Mouse (Mus musculus) neural tube, embryonic 13.5 days (tissue): Measurements from ENCODE around the gene Cd200r3. TPM values are rescaled to one million over a fixed set of nuclear protein-coding genes. Genes with fewer than 3 reads are reported as not detected.

Experiments
- ATAC-seq: fragments of 200-750 bp; cut with Nextera tagmentation; 2 replicates; pipeline ENCODE4 v1.8.0; 2017; ENCODE audit warnings: low read depth, mild to moderate bottlenecking, moderate TSS enrichment, moderate library complexity
- H3K27ac ChIP-seq: fragments of 300-500 bp; sonication (generic); replicated peaks from 2 replicates; pipeline ENCODE4 v1.5.1; 2015; ENCODE audit warnings: moderate library complexity, mild to moderate bottlenecking, inconsistent platforms
- H3K27me3 ChIP-seq: fragments of 300-500 bp; sonication (generic); 2 replicates; pipeline ENCODE4 v1.6.1; 2015; ENCODE audit warnings: mild to moderate bottlenecking, inconsistent platforms
- H3K36me3 ChIP-seq: fragments of 300-500 bp; sonication (generic); 2 replicates; pipeline ENCODE4 v1.6.1; 2015; ENCODE audit warnings: mild to moderate bottlenecking, inconsistent platforms
- H3K4me1 ChIP-seq: fragments of 300-500 bp; sonication (generic); replicated peaks from 2 replicates; pipeline ENCODE4 v1.6.1; 2015; ENCODE audit warnings: inconsistent platforms
- H3K4me2 ChIP-seq: fragments of 300-500 bp; sonication (generic); 2 replicates; pipeline ENCODE4 v1.6.1; 2015; ENCODE audit warnings: inconsistent platforms, mild to moderate bottlenecking, moderate library complexity
- H3K4me3 ChIP-seq: fragments of 300-500 bp; sonication (generic); 2 replicates; pipeline ENCODE4 v1.5.1; 2015; ENCODE audit warnings: mild to moderate bottlenecking, inconsistent platforms
- H3K9ac ChIP-seq: fragments of 300-500 bp; sonication (generic); 2 replicates; pipeline ENCODE4 v1.6.1; 2015; ENCODE audit warnings: moderate library complexity, mild to moderate bottlenecking, inconsistent platforms
- H3K9me3 ChIP-seq: fragments of 300-500 bp; sonication (generic); 2 replicates; pipeline ENCODE4 v1.6.1; 2016; ENCODE audit warnings: inconsistent platforms
- WGBS: fragments of 180-500 bp; shearing (Covaris S2); methylation state at CpG from one replicate; pipeline ENCODE4 v1.1.7; 2015; 5-methylcytosine and 5-hydroxymethylcytosine counted together
- polyA plus RNA-seq: library from polyadenylated mRNA; unstranded; fragments of >200 nt; fragmentation: Nextera tagmentation; extraction: Ambion mirVana; gene quantifications from 2 replicates; pipeline ENCODE4 v1.2.1, GENCODE M21; 2015

Cd200r3 gene
- polyA plus RNA-seq, 1 experiment from 2014 or later: not detected

DNA sequence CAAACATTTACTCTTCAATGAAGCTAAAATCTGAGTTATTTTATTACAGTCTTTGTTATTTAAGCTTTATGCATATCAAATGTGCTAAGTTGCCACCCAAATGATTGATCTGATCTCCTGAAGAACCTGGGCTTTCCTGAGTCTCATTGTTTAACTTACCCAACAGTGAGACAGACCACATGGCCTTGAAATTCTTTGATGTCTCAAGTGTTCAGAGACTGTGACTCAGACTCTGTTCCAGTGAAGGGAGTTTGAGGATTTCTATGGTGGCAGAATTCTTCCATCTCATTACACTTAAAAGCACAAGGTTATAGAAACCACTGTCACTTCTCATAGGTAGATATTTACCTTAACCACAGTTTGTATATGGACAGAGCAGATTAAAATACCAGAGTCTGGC is 32.6 kb downstream of the Cd200r3 start:
- Histone ChIP-seq H3K27me3 (no peaks in the 10 kb centered on the region), H3K4me2 (no peak overlapping the region), H3K9ac (no peak overlapping the region), H3K27ac (no peak overlapping the region), H3K9me3 (no peaks in the 10 kb centered on the region), H3K36me3 (no peaks in the 10 kb centered on the region), H3K4me1 (0 out of 2 replicates have a peak, but pooled peaks cover 3% of the 10 kb centered on the region), H3K4me3 (no peak overlapping the region)
- ATAC-seq: no peak

DNA sequence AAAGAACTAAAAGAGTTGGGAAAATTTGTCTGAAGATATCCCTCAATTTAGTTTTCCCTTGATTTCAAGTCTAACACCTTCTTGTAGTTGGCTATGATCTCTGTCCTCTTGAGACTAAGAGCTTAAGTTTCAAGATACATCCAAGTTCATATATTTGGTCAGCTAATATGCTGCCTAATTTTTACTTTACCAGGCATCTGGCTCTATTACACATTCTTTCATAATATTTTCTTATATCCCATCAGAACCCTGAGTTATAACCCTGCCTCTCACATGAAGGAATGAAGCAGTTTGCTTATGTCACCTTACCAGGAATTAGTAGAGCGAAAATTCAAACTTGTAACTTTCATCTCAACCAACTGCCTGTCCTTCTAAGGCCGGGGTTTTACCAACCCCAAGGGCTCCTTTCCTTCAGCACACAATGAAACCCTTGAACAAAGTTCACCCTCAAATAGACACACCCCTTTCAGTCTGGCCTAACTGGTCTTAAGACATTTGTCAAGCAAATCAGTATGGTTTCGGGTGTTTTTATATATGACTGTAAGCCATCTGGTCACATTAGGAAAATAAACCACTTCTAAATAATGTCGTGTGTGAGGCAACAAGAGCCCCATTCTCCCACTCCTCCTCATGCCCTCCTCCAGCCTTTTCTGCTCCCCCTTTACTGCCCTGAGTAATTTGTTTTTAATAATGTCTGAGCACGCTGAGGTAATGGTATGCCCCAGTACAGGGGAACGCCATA is 33.6 kb downstream of the Cd200r3 start:
- no peaks in the 10 kb centered on the region for H3K36me3 ChIP-seq
- 0 out of 2 replicates have a peak, but pooled peaks cover 3% of the 10 kb centered on the region for H3K4me1 ChIP-seq
- no peaks in the 10 kb centered on the region for H3K9me3 ChIP-seq
- H3K9ac ChIP-seq: no peak overlapping the region
- no peak overlapping the region for H3K4me3 ChIP-seq
- ATAC-seq: no peak
- no peak overlapping the region for H3K27ac ChIP-seq
- no peak overlapping the region for H3K4me2 ChIP-seq
- 31% methylated on average over 6 of the region's 6 CpGs for whole genome bisulfite sequencing
- no peaks in the 10 kb centered on the region for H3K27me3 ChIP-seq

DNA sequence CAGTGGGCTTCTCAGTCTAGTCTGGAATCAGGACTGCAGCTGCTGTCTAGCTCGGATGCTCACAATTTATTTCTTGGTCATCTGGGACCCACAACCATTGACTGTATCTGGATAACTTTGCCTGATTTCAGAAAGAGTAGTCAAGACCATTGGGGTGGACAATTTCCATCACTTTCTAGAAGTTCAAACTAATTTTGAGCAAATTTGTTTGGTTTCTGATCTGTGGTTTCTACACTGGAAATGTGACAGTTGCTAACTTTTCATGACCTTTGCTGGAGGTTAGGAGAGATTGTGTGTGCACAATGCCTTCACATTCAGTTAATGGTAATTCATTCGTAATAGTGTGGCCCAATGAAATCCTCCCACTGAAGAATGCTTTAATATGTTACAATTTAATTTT is 34.7 kb downstream of the Cd200r3 start:
- no peak overlapping the region for H3K4me2 ChIP-seq
- no peak overlapping the region for H3K4me3 ChIP-seq
- 62% methylated on average over 2 of the region's 2 CpGs for WGBS
- H3K4me1 ChIP-seq: 0 out of 2 replicates have a peak, but pooled peaks cover 3% of the 10 kb centered on the region
- no peaks in the 10 kb centered on the region for H3K36me3 ChIP-seq
- no peaks in the 10 kb centered on the region for H3K27me3 ChIP-seq
- H3K9me3 ChIP-seq: no peaks in the 10 kb centered on the region
- no peak overlapping the region for H3K27ac ChIP-seq
- H3K9ac ChIP-seq: no peak overlapping the region
- ATAC-seq: no peak

DNA sequence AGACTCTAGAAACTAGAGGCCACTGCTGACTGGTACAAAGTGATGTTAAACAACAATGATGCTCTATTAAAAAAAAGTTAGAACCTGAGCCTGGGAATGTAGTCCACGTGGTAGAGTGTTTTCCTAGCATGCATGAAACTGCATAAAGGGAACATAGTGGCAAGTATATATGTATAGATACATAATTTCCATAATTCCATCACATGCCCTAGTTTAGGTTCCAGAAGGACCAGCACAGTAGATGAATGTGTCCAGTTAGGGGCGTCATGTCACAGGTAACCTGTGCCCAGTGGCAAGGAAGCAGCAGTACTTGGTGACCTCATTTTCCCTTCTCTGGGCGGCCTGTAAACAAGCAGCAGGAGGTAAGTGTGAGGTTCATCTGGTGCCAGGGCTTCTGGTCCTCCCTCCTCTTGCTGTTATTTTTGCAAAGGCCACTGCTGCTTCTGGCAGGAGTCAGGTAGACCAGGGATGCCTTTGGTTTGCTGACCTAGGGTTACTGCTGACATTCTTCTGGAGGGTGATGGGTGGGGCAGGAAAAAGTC is 35.9 kb downstream of the Cd200r3 start:
- 0 out of 2 replicates have a peak, but pooled peaks cover 3% of the 10 kb centered on the region for H3K4me1 ChIP-seq
- 78% methylated on average over 3 of the region's 3 CpGs for WGBS
- no peak overlapping the region for H3K4me2 ChIP-seq
- ATAC-seq: no peak
- H3K27me3 ChIP-seq: no peaks in the 10 kb centered on the region
- H3K27ac ChIP-seq: no peak overlapping the region
- no peak overlapping the region for H3K4me3 ChIP-seq
- H3K9ac ChIP-seq: no peak overlapping the region
- H3K9me3 ChIP-seq: no peaks in the 10 kb centered on the region
- H3K36me3 ChIP-seq: no peaks in the 10 kb centered on the region

DNA sequence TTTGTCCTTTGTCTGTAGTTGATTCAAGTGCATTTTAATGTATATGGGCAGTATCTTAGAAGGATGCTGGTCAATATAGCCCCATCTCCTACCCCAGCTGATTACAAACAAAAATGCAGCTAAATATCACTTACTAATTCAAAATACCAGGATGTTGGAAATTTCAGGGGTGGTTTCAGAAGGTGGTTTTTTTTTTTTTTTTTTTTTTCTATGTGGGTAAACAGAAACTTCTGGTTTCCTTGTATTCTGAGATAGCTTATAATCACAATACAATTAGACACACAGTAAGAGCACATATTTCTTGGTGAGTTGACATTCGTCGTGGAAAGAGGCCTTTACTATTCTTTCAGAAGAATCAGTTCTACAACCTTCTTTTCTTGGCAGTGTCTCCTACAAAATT is 39.5 kb downstream of the Cd200r3 start:
- Histone ChIP-seq H3K4me2 (no peak overlapping the region), H3K4me3 (no peak overlapping the region), H3K36me3 (no peaks in the 10 kb centered on the region), H3K9me3 (no peaks in the 10 kb centered on the region), H3K4me1 (no peaks in the 10 kb centered on the region), H3K27ac (no peak overlapping the region), H3K9ac (no peak overlapping the region), H3K27me3 (no peaks in the 10 kb centered on the region)
- WGBS: 82% methylated on average over 2 of the region's 2 CpGs
- ATAC-seq: no peak

DNA sequence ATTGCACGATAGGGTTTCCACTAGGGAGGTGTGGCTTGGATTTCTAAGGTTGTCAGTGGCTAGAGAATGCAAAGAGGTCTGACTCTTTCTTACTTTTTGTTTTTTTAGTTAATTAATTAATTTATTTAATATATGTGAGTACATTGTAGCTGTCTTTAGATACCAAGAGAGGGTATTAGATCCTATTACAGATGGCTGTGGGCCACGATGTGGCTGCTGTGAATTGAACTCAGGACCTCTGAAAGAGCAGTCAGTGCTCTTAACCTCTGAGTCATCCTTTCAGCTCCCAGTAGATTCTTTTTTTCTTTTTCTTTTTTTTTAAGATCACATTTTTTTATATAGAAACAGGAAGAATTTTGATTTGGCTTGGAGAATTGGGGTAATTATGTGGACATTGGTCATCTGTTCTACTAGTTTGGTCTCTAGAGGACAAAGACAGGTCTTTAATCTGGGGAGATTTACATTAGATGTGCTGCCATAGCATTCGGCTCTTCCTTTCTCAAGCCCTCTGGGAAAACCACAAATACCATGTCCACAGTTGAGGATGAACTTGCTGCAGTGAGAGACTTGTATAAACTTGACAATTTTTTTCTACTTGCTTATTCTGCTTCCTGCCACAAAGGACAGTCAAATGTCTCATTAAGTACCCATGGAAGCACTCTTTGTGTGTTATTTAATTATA is 40.0 kb downstream of the Cd200r3 start:
- 75% methylated on average over 3 of the region's 3 CpGs for WGBS
- no peaks in the 10 kb centered on the region for H3K27me3 ChIP-seq
- ATAC-seq: no peak
- no peaks in the 10 kb centered on the region for H3K9me3 ChIP-seq
- H3K9ac ChIP-seq: no peak overlapping the region
- no peak overlapping the region for H3K4me2 ChIP-seq
- no peak overlapping the region for H3K4me3 ChIP-seq
- no peaks in the 10 kb centered on the region for H3K4me1 ChIP-seq
- H3K36me3 ChIP-seq: no peaks in the 10 kb centered on the region
- no peak overlapping the region for H3K27ac ChIP-seq

DNA sequence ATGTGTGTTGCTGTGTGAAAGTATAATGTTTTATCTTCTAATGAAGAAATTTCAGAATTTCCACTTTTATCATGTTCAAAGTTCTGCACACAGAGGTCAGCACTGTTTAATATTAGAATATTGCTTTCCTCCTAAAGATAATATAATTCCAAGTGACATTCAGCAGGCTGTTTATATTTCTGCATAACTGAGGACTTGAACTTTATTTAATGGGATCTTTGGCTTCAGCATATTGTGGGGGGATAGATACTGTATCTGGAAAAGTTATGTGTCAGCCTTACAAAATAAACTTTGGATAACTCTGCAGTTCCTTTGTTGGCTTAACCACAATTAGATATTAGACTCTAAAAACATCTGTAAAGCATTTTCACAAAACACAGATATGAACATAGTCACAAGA is 40.6 kb downstream of the Cd200r3 start:
- no peak for ATAC-seq
- H3K27me3 ChIP-seq: no peaks in the 10 kb centered on the region
- H3K9me3 ChIP-seq: no peaks in the 10 kb centered on the region
- no peak overlapping the region for H3K9ac ChIP-seq
- H3K4me3 ChIP-seq: no peak overlapping the region
- no peaks in the 10 kb centered on the region for H3K36me3 ChIP-seq
- no peak overlapping the region for H3K4me2 ChIP-seq
- no peaks in the 10 kb centered on the region for H3K4me1 ChIP-seq
- H3K27ac ChIP-seq: no peak overlapping the region

DNA sequence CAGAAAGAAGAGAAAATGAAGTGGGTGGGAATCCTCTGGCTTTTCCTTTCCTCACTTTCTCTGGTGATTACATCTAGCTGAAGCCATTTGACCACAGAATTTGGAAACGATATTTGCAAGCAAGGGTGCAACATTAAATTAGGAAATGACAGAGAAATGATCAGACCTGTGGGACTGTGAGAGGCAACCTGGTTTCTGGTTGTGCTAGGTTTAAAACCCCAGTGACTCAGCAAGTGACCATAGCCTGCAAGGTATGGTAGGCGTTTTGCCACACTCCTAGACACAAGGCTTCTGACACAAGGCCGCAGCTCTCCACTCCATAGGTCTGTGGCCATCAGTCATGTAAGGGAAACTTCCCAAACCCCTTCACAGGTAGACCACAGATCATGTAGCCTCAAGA is 41.4 kb downstream of the Cd200r3 start:
- no peaks in the 10 kb centered on the region for H3K4me1 ChIP-seq

DNA sequence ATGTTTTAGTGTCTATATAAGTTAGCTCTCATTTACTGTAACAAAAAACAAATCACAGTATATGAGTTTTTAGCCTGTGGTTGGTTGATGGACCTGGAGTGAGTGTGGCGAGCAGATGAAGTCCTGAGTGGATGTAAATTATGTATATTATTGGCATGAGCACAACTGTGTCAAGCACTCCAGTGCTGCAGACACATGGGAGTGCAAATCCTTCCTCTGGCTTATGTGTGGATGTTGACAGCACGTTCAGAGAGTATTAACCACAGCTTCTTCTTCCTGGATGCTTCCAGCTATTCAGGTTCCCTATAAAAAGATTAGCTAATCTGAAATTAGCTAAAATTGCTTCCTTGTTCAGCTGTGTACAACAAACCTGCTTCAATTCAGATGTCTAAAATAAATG is 42.6 kb downstream of the Cd200r3 start:
- 67% methylated on average over 2 of the region's 2 CpGs for WGBS
- Histone ChIP-seq H3K27me3 (no peaks in the 10 kb centered on the region), H3K9ac (no peak overlapping the region), H3K27ac (no peak overlapping the region), H3K9me3 (no peaks in the 10 kb centered on the region), H3K4me3 (no peak overlapping the region), H3K4me1 (no peaks in the 10 kb centered on the region), H3K4me2 (no peak overlapping the region), H3K36me3 (no peaks in the 10 kb centered on the region)
- no peak for ATAC-seq

More for the DNA sequence above, 41.4 kb downstream of the Cd200r3 start:
- H3K9ac ChIP-seq: no peak overlapping the region
- no peak for ATAC-seq
- H3K36me3 ChIP-seq: no peaks in the 10 kb centered on the region
- no peaks in the 10 kb centered on the region for H3K9me3 ChIP-seq
- 88% methylated on average over 3 of the region's 3 CpGs for WGBS
- H3K27ac ChIP-seq: no peak overlapping the region
- no peak overlapping the region for H3K4me2 ChIP-seq
- H3K27me3 ChIP-seq: no peaks in the 10 kb centered on the region
- no peak overlapping the region for H3K4me3 ChIP-seq

DNA sequence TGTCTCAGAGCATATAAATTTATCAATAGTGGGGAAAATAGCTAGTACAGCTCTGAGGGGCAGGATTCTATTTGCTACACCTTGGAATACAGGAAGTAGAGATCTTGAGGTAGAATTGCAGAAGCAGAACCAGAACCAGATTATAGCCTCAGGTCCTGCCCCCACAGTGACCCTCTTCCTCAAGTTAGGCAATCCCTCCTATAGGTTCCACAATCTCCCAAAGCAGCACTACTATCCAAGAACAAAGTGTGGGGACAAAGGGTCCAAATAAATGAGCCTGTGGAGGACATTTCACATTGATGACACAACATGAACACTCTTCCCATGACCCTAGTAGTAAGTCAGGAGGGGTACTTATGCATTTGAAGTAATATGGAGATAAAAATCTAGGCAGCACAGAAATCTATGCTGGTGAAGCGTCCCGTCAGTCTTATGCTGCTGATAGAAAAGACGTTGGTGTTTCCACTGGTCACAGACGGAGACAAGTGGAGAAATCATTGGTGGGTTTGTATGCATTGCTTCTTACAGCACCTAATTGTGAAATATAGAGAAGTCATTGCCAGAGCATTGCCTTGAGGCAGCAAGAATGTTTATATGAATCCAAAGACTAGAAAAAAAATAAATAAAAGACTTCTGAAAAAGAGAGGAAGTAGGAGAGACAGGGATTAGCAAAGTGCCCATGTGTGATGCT is 45.3 kb downstream of the Cd200r3 start:
- Histone ChIP-seq H3K27ac (no peak overlapping the region), H3K9me3 (no peaks in the 10 kb centered on the region), H3K4me1 (no peaks in the 10 kb centered on the region), H3K4me3 (no peak overlapping the region), H3K36me3 (no peaks in the 10 kb centered on the region), H3K4me2 (no peak overlapping the region), H3K9ac (no peak overlapping the region), H3K27me3 (no peaks in the 10 kb centered on the region)
- 94% methylated on average over 4 of the region's 4 CpGs for WGBS
- no peak for ATAC-seq

DNA sequence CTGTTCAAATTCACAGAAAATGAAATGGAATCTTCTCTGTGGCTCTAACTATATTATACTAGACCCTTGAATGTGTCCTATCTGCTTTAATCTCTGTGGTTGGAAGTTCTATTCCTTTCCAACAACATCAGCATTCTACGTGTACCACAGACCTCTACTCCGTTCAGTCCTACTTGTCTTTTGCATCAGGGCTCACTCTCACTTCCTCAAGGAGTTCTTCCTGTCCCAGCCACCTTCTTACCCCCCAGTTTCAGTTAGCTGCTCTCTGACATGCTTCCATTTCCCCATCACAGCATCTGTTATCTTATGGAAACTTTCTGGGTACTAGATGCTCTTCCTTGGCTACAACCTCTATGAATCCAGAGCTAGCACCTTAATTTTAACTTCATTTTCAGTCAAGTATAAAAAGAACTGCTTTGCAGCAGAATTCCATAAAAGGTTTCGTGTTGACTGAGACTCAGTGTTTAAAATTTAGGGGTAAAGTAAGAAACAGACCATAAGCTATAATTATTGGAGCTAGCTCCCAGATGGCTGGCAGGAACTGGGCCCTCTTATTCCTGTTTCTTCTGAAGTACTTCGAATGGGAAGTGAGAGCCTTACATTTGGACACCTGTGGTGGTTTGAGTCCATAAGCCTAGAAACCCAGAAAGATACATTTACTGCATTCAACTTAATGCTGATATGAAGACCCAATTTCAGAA is 50.0 kb downstream of the Cd200r3 start:
- Histone ChIP-seq H3K36me3 (no peaks in the 10 kb centered on the region), H3K4me2 (no peak overlapping the region), H3K9me3 (no peaks in the 10 kb centered on the region), H3K4me1 (no peaks in the 10 kb centered on the region), H3K9ac (no peak overlapping the region), H3K27me3 (no peaks in the 10 kb centered on the region), H3K4me3 (no peak overlapping the region), H3K27ac (no peak overlapping the region)
- 86% methylated on average over 4 of the region's 4 CpGs for WGBS
- no peak for ATAC-seq
